Mouse (Mus musculus) C2C12 (cell line): Measurements from ENCODE around the gene Spata5. TPM values are rescaled to one million over a fixed set of nuclear protein-coding genes. Genes with fewer than 3 reads are reported as not detected.

Experiments
- H3K27me3 ChIP-seq: one replicate; pipeline ENCODE4 v1.6.1; 2011; ENCODE audit not compliant: control insufficient read depth, insufficient read depth, insufficient read length
- H3K36me3 ChIP-seq: one replicate; pipeline ENCODE4 v1.6.1; 2011; ENCODE audit not compliant: control insufficient read depth, insufficient read depth
- H3K4me3 ChIP-seq: one replicate; pipeline ENCODE4 v1.5.1; 2011; ENCODE audit warnings: mild to moderate bottlenecking, control low read depth; ENCODE audit not compliant: poor library complexity, insufficient read depth, severe bottlenecking
- H3K79me2 ChIP-seq: one replicate; pipeline ENCODE4 v1.6.1; 2011; ENCODE audit not compliant: control insufficient read depth, insufficient read depth
- H3K79me3 ChIP-seq: one replicate; pipeline ENCODE4 v1.6.1; 2011; ENCODE audit warnings: low read depth, control low read depth
- H3ac ChIP-seq: one replicate; pipeline ENCODE3; 2011; ENCODE audit warnings: low read depth; ENCODE audit not compliant: control insufficient read depth, insufficient read length
- CEBPB ChIP-seq: IDR thresholded peaks from one replicate; pipeline ENCODE4 v1.6.1; 2011; ENCODE audit warnings: low read depth, mild to moderate bottlenecking, control low read depth, moderate library complexity
- CTCF ChIP-seq: IDR thresholded peaks from one replicate; pipeline ENCODE4 v1.5.1; 2011; ENCODE audit not compliant: control insufficient read depth, insufficient read depth, insufficient read length
- FOSL1 ChIP-seq: IDR thresholded peaks from one replicate; pipeline ENCODE4 v1.8.0; 2011; ENCODE audit warnings: mild to moderate bottlenecking, low read length; ENCODE audit not compliant: poor library complexity, insufficient read depth, severe bottlenecking
- MAX ChIP-seq: IDR thresholded peaks from one replicate; pipeline ENCODE4 v1.6.1; 2011; ENCODE audit warnings: mild to moderate bottlenecking, control low read depth
- MYOD1 ChIP-seq: IDR thresholded peaks from one replicate; pipeline ENCODE4 v1.6.1; 2011; ENCODE audit warnings: low read depth; ENCODE audit not compliant: control insufficient read depth, insufficient read length
- MYOG ChIP-seq: IDR thresholded peaks from one replicate; pipeline ENCODE4 v1.6.1; 2011; ENCODE audit not compliant: control insufficient read depth, insufficient read length; ENCODE audit errors: extremely low read depth
- USF1 ChIP-seq: IDR thresholded peaks from one replicate; pipeline ENCODE4 v1.6.1; 2011; ENCODE audit warnings: low read depth, mild to moderate bottlenecking, control low read depth, moderate library complexity
- polyA plus RNA-seq: library from polyadenylated mRNA; unstranded; fragments of >200 nt; fragmentation: generic; extraction: Trizol; gene quantifications from one replicate; pipeline ENCODE4 v1.2.1, GENCODE M21; 2012; ENCODE audit warnings: missing spikeins

Spata5 gene
- polyA plus RNA-seq, 1 experiment, result 19.6 TPM

DNA sequence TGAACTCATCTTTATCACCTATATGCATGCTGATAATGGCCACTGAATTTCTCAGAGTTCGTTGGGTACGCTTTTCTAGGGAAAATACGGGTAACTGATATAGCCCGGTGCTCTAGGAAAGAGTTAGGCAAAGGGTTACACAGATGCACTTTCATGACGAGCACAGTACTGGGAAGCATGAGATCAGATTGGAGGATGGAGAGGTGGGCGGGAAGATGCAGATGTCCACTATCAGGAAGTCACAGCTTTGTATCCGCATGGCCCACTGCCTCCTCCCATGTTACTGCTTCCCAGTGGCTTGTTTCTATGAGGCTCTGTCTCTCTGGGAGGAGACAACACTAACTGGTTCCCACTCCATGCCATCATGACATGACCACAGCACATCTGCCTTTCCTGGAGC is 183.2 kb downstream of the Spata5 start:
- TF ChIP-seq FOSL1 (no peak), MAX (no peak), MYOG (no peak), CTCF (no peak), CEBPB (no peak), USF1 (no peak), MYOD1 (no peak)
- Histone ChIP-seq H3K36me3 (no peaks in the 10 kb centered on the region), H3K79me3 (no peaks in the 10 kb centered on the region), H3K27me3 (no peaks in the 10 kb centered on the region), H3K4me3 (no peak overlapping the region), H3ac (no peak overlapping the region), H3K79me2 (no peaks in the 10 kb centered on the region)

DNA sequence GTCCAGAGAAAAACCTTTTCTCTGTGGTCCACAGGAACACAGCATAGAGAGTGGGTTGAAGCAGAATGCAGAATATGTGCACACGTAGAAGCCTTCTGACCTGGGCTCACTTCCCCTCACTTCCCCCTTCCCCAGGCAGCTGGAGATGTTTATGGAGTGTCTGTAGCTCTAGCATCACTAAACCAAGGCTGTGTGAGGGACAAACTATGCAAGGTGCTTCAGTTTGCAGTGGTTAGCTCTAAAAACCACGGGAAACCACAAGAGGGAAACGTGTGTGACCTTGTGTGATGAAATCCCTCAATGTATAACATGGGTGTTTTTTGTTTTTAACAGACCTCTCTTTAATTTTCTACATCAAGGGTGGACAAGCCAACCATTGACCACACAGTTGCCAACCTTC is 183.8 kb downstream of the Spata5 start:
- Histone ChIP-seq H3K79me2 (no peaks in the 10 kb centered on the region), H3K27me3 (no peaks in the 10 kb centered on the region), H3ac (no peak overlapping the region), H3K36me3 (no peaks in the 10 kb centered on the region), H3K4me3 (no peak overlapping the region), H3K79me3 (no peaks in the 10 kb centered on the region)
- no peak for TF ChIP-seq USF1
- TF ChIP-seq MYOG, result no peak
- TF ChIP-seq CEBPB, result no peak
- TF ChIP-seq MAX, result no peak
- TF ChIP-seq FOSL1, result no peak
- TF ChIP-seq CTCF, result no peak
- TF ChIP-seq MYOD1, result no peak

DNA sequence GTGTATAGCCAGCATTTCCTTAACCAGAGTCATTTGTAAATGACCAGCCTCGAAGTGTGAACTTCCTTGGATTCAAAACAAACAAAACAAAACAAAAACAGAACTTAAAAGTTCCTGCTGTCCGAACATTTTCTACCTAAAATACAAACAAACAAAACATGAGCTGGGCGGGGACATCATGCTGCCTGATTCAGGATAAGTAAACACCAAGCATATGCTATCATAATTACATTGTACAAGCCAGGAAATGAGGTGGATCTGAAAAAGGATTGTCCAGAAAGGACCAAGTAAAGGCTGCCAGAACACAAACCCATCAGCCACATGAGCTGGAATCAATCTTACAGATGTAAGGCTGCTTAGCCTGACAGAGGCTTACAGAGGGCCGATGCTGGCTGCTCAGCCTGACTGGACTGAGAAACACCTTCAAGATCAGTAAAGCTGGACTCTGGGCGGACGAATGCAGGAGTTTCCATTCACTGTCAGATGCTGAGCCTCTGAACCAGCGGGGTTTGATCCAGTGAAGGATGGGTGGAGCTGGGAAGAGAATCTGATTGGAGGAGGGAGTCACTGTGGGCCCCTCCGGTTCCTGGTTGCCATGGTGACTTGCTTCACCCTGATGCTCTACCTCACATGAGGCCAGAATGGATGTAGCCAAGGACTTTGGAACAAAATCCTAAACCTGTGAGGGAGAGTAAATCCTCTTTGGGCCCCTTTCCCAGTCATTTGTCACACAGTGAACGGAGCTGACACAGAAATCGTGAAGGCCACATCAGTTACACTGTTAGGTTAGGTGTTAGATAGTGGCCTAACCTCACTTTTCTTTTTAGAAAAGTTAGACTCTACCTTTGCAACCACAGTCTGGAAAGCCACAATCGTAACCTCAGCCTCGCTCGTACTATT is 185.5 kb downstream of the Spata5 start:
- Histone ChIP-seq H3K27me3 (no peaks in the 10 kb centered on the region), H3K79me3 (no peaks in the 10 kb centered on the region), H3K4me3 (no peak overlapping the region), H3K36me3 (no peaks in the 10 kb centered on the region), H3ac (no peak overlapping the region), H3K79me2 (no peaks in the 10 kb centered on the region)
- TF ChIP-seq USF1 (no peak), FOSL1 (no peak)

DNA sequence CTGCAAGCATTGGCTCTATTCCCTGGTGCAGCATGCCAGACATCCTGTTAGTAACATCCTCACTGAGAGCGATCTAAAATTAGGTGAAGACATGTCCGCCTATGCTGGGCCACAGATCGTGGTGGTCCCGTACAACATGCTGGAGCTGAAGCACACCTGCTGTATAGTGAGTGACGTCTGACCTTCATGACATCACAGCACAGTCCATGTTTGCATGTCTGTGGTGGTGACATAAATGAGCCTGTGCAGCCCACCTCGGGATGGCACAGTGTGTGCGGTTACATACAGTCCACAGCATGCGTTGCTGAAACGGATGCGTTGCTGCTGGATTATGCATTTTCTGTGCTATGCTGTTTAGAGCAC is 186.2 kb downstream of the Spata5 start:
- Histone ChIP-seq H3K27me3 (no peaks in the 10 kb centered on the region), H3K36me3 (no peaks in the 10 kb centered on the region), H3K79me2 (no peaks in the 10 kb centered on the region), H3K79me3 (no peaks in the 10 kb centered on the region), H3ac (no peak overlapping the region), H3K4me3 (no peak overlapping the region)
- TF ChIP-seq FOSL1 (no peak), CEBPB (no peak), CTCF (no peak), MAX (no peak), MYOD1 (no peak), MYOG (no peak)

DNA sequence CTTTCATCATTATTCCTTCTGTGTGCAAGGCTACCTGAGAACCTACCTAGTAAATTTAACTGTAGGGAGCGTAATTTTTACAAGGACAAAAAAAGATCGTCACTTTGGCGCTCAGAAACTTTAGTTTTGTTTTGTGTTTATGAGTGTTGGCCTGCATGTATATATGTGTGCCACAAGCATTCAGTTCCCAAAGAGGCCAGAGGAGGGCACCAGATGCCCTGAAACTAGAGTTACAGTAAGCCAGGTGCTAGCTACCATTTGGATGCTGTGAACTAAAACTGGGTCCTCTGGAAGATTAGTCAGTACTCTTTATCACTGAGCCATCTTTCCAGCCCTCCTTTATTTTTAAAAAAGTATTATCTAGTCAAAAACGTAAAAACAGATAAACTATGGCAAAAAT is 189.2 kb downstream of the Spata5 start:
- no peaks in the 10 kb centered on the region for H3K27me3 ChIP-seq
- H3K36me3 ChIP-seq, result no peaks in the 10 kb centered on the region
- TF ChIP-seq MYOG, result no peak
- no peak for TF ChIP-seq CTCF
- TF ChIP-seq MYOD1, result no peak
- TF ChIP-seq FOSL1, result no peak
- no peak for TF ChIP-seq USF1
- TF ChIP-seq CEBPB, result no peak
- TF ChIP-seq MAX, result no peak
- H3ac ChIP-seq, result no peak overlapping the region
- no peak overlapping the region for H3K4me3 ChIP-seq
- H3K79me2 ChIP-seq, result no peaks in the 10 kb centered on the region
- no peaks in the 10 kb centered on the region for H3K79me3 ChIP-seq

DNA sequence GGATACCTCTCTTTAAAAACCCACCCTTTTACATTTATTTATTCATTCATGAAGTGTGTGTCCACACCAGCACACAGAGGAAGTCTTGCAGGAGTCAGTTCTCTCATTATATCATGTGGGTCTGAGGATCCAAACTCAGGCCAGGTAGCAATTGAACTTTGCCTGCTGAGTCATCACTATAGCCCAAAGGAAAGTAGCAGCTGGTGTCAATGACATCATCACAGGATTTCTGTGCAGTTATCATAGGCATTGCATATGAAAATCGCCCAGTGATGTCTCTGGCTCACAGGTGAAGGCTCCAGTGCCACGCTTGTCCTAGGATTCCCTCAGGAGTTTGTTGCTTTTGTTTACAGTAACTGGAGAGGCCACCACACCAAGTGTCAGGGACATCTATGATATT is 191.0 kb downstream of the Spata5 start:
- TF ChIP-seq MAX, result no peak
- no peak for TF ChIP-seq FOSL1
- TF ChIP-seq MYOD1, result no peak
- no peak for TF ChIP-seq CEBPB
- TF ChIP-seq USF1, result no peak
- TF ChIP-seq CTCF, result no peak
- no peak for TF ChIP-seq MYOG
- no peaks in the 10 kb centered on the region for H3K36me3 ChIP-seq
- H3K79me3 ChIP-seq, result no peaks in the 10 kb centered on the region
- no peak overlapping the region for H3ac ChIP-seq
- H3K4me3 ChIP-seq, result no peak overlapping the region
- H3K79me2 ChIP-seq, result no peaks in the 10 kb centered on the region
- H3K27me3 ChIP-seq, result no peaks in the 10 kb centered on the region
